Mouse (Mus musculus) urinary bladder, postnatal 4 days (tissue): ENCODE results near the gene Ado.

Experiments
- DNase-seq, 2 experiments: peaks; one replicate each; pipeline ENCODE4 v3.0.0; 2021 to 2022; ENCODE audit warnings: low spot score in 2 of 2

Ado gene

DNA sequence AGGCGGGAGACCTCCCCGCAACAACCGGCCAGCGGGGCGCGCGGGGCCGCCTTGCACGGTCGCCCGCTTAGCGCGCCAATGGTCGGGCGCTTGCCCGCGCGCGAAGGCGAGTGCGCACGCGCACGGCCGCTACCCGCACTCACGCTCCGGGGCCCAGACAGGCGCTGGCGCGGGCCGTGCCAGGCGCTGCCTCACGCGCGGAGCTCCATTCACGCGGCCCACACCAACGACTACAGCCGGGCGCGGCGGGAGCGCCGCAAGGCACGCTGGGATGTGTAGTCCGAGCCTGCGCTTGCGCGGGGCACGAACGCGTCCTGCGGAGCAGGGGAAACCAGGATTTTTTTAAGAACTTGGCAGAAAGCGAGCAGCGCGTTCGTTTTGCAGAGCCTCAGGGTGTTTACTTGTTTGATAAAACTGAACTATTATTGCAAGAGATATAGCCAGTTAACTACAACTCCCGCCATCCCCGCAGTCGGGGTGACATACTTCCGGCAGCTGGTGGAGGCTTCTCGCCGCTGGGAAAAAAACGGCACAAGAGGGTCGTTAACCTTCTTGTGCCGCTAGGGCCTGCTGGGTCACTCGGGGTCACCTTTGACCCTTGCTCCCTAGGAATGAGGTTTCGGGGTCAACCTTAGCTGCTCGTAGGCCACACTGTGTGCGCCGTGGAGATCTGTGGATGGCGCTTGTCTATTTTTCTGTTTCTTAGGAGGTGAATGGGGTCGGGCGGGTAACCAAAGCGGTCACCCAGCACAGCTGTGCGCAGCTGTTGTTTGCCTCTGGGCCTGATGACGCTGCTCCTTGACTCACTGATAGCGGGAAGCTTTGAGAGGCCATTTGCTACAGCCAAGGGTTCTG, at the start of gene Ado:
Gene Ado (minus strand): TSS at position 79 of the 855 bp plus-strand sequence.
- peak; percentile 84 for DNase-seq

GRCm38 (mm10) chr10:67595278-67595677, 46.5 kb upstream of the Ado start:
- DNase-seq: no peak

DNA sequence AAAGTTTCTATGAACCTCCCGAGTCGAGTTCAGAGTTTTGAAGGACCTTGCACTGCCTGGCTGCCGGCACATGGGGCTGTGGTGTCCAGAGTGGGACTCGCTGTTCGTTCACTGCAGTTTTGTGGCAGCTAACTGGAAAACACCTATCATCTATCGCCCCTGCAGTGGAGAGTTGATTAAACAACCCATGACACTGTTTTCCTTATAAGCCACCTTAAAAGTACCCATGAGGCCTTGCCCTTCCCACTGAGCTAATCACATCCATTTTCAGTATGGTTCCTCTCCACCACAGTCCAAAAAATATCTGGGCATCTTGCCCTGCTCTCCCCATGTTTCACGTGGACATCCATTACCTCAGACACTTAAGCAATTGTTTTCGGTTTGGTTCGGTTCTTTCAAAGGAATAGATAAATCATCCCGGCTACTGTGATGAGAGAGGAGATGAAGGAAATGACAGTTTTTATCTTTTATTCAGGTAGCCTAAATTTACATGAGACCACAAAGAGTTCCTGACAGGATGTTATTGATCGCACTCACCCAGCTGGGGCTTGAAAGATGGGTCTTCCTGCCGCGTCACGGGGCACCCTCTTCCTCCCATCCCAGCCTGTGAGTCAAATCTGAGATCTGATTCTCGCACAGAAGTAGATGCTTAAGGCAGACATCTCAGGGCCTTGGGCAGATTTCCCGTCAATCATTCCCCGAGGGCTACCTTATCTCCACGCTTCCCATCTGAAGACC, 37.3 kb upstream of the Ado start:
- no peak for DNase-seq

DNA sequence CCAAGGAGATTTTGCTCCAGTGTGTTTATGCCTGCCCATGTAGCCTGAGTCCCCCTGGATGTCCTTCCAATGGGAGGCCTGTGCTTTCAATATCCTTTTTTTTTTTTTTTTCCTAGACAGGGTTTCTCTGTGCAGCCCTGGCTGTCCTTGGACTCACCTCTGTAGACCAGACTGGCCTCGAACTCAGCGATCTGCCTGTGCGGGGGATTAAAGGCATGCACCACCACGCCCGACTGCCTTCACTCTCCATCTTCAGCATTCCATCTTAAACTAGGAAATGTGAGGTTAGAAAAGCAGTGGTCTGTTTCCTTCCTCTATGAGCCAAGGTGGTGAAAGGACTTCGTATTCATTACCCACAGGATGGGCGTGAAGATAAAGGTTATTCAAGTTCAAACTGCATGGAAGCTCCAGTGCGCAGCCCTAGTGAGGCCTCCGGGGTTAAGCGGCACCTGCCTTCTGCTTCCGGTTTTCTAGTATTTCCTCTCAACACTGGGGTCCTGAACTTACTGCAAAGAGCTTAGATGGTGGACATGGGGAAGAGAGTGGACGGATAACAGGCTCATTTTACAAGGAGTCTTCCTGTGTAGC, 33.0 kb upstream of the Ado start:
- DNase-seq: no peak

GRCm38 (mm10) chr10:67579830-67580229, 31.1 kb upstream of the Ado start:
- DNase-seq: no peak

GRCm38 (mm10) chr10:67573310-67573709, 24.6 kb upstream of the Ado start:
- no peak for DNase-seq

DNA sequence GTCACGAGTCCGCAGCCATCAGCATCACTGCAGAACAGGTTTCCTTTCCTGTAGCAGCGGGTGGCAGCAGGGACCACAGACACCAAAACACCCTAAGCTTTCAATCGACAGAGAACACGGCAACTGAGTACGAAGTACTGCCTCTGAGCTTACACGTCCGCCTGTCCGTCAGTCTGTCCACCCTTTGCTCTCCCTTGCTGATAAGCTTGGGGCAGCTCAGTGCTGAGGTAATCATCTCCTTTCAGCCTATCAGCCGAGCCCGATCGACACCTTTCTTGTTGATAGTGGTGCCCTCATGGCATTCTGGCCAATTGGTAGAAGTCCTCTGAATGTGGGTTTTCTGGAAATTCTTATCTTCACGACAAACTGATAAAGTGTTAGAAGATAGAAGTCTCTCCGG, 22.7 kb upstream of the Ado start:
- no peak for DNase-seq

- no peak for DNase-seq
Measured at GRCm38 (mm10) chr10:67569539-67569938, 20.8 kb upstream of the Ado start.

- DNase-seq: no peak
Measured at GRCm38 (mm10) chr10:67566104-67566503, 17.3 kb upstream of the Ado start.

GRCm38 (mm10) chr10:67564509-67564908, 15.8 kb upstream of the Ado start:
- DNase-seq: no peak

DNA sequence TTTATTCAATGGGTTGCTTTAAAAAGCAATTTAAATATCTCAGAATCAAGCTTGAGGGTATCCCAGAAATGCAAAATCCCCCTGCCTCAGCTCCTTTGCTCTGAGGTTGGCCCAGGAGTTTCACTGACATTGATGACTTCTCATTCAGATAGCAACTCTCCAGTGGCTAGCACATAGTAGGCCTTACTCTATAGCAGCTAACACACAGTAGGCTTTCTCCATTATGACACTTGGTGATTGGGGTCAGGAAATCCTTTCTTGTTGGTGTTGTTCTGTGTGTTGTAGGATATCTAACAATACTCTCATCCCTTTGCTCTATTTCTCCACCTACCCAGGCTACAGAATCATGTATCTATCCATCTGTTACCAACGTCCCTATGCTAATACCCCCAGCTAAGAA, 12.4 kb upstream of the Ado start:
- DNase-seq: no peak

- no peak for DNase-seq
Measured at GRCm38 (mm10) chr10:67559765-67560394, 11.1 kb upstream of the Ado start.

- no peak for DNase-seq
Measured at GRCm38 (mm10) chr10:67558053-67558452, 9.3 kb upstream of the Ado start.

GRCm38 (mm10) chr10:67548261-67548854, 397 bp downstream of the Ado start:
- DNase-seq: peak in 1 of 2 experiments; percentile 30

DNA sequence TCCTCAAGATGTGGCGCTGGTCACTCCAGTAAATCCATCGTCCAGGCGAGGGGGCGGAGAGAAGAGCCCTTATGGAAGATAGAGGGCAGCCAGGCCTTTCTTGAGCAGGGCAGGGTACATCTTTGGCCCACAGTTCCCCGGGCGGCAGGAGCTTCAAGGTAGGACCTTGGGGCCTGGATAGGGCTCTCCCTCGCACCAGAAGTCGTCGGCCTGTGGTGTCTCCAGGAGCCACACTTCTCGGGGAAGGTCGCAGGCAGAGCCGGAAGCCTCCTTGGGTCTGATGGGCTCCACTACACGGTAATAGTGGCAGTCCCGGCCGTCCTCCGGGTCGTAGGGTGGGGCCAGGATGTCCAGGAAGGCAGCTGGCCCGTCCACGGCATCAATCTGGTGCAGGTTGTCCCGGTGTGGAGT, 900 bp downstream of the Ado start:
- no peak for DNase-seq

- DNase-seq: no peak
Measured at GRCm38 (mm10) chr10:67540591-67540990, 8.2 kb downstream of the Ado start.

- DNase-seq: no peak
Measured at GRCm38 (mm10) chr10:67539401-67539730, 9.4 kb downstream of the Ado start.

DNA sequence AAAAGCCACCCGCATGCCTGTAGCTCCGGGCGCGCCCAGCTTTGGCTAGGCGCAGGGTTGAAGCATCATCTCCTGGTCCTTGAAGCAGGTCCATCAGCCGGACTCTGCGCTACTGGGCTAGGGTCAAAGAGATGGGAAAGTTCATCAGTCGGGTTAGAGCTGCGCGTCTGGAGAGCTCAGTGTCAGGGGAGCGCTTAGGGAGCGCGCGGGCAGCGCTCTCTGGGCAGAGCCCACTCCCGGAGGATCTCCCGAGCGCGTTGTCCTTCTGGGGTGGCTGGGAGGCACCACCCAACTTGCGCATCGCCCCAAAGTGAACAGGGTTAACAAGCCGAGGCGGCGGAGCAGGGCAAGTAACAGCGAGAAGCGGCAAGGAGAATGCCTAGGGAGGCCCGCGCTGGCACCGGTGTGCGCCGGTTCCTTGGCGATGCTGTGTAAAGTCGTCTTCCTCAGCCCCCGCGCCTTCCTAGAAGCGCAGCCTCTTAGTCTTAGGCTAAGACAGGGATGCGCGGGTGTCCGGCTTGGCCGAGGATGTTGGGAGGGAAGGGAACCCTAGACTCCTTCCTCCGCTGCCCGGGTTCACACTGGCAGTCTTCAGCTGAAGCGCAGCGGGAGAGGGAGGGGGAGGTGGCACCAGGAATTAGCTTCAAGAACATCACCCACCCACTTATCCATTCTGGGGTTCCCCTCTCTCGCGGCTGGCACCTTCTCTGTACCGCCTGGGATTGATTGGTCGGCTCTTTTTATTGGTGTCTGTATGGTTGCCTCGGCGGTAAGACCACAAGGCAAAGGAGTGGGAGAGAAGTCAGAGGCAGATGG, 10.0 kb downstream of the Ado start:
- DNase-seq: peak in 1 of 2 experiments; percentile 58

GRCm38 (mm10) chr10:67538106-67538505, 10.6 kb downstream of the Ado start:
- DNase-seq: no peak

GRCm38 (mm10) chr10:67537151-67537994, 11.4 kb downstream of the Ado start:
- peak; percentile 88 to 89 for DNase-seq
